Mouse (Mus musculus) heart, embryonic 15.5 days (tissue): ENCODE results near the gene Fam72a. TPM values are rescaled to one million over a fixed set of nuclear protein-coding genes. Genes with fewer than 3 reads are reported as not detected.
A peak's percentile ranks its signal among the peaks of the same experiment; 100 is the strongest.
"Not testable (repeated sequence)": the region's sequence is repeated elsewhere in the genome, so short reads cannot be mapped to it uniquely, and the experiment has no call there.

Experiments used
- ATAC-seq: fragments of 200-750 bp; cut with Nextera tagmentation; replicated peaks from 2 replicates; pipeline ENCODE4 v1.8.0; 2017; ENCODE audit warnings: low read depth, moderate TSS enrichment; ENCODE audit not compliant: insufficient number of reproducible peaks, insufficient read depth, low FRiP score
- H3K27ac ChIP-seq: fragments of 300-500 bp; sonication (generic); 2 replicates; pipeline ENCODE4 v1.5.1; 2015; ENCODE audit warnings: mild to moderate bottlenecking, inconsistent platforms
- H3K27me3 ChIP-seq: fragments of 300-500 bp; sonication (generic); 2 replicates; pipeline ENCODE4 v1.6.1; 2015; ENCODE audit warnings: inconsistent platforms
- H3K36me3 ChIP-seq: fragments of 300-500 bp; sonication (generic); 2 replicates; pipeline ENCODE4 v1.6.1; 2015; ENCODE audit warnings: mild to moderate bottlenecking, inconsistent platforms
- H3K4me1 ChIP-seq: fragments of 300-500 bp; sonication (generic); replicated peaks from 2 replicates; pipeline ENCODE4 v1.6.1; 2015; ENCODE audit warnings: inconsistent platforms
- H3K4me2 ChIP-seq: fragments of 300-500 bp; sonication (generic); 2 replicates; pipeline ENCODE4 v1.6.1; 2015; ENCODE audit warnings: inconsistent platforms, mild to moderate bottlenecking, moderate library complexity
- H3K4me3 ChIP-seq: fragments of 300-500 bp; sonication (generic); 2 replicates; pipeline ENCODE4 v1.5.1; 2015; ENCODE audit warnings: mild to moderate bottlenecking, inconsistent platforms
- H3K9ac ChIP-seq: fragments of 300-500 bp; sonication (generic); 2 replicates; pipeline ENCODE4 v1.6.1; 2015; ENCODE audit warnings: mild to moderate bottlenecking, inconsistent platforms
- H3K9me3 ChIP-seq: fragments of 300-500 bp; sonication (generic); replicated peaks from 2 replicates; pipeline ENCODE4 v1.6.1; 2016; ENCODE audit warnings: inconsistent platforms
- WGBS: fragments of 180-500 bp; shearing (Covaris S2); methylation state at CpG from one replicate; pipeline ENCODE4 v1.1.7; 2015; ENCODE audit warnings: mixed read lengths; 5-methylcytosine and 5-hydroxymethylcytosine counted together
- polyA plus RNA-seq: library from polyadenylated mRNA; unstranded; fragments of >200 nt; fragmentation: Nextera tagmentation; extraction: Ambion mirVana; gene quantifications from 2 replicates; pipeline ENCODE4 v1.2.1, GENCODE M21; 2015

The Fam72a gene
- polyA plus RNA-seq, 1 experiment from 2014 or later, result 2.7 TPM

DNA sequence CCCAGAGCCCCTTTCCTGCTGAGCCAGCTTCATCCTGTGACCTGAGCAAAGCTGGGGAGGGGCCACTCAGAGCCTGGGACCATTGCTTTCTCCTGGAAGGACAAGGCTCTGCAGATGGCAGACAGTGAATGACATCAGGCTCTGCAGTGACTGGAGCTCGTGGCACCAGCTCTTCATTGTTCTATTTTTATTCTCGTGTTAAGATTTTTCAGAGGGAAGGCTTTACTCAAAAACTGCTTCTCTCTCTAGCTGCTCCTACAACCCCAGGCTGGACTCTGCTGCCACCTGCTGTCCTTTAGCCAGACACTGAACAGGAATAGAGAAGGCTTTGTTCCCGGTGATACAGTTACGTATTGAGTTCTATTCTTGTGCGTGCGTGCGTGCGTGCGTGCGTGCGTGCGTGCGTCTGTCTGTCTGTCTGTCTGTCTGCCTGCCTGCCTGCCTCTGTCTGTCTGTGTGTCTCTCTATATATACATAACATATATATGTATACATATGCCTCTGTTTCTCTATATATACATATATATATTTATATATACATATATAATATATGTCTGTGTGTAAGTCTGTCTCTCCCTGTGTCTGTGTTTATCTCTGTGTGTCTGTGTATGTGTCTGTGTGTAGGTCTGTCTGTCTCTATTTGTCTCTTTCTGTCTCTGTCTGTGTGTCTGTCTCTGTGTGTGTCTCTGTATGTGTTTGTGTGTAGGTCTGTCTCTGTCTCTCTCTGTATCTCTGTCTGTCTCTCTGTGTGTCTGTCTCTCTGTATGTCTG is 27.5 kb downstream of the Fam72a start:
- H3K36me3 ChIP-seq, result no peaks in the 10 kb centered on the region
- ATAC-seq, result peak; percentile 92
- WGBS, result 5% methylated on average over 13 of the region's 13 CpGs
- peaks cover 4% of the 10 kb centered on the region for H3K4me1 ChIP-seq
- H3K9me3 ChIP-seq, result no peaks in the 10 kb centered on the region
- H3K9ac ChIP-seq, result peak overlapping the region; percentile 42
- peak overlapping the region; percentile 79 for H3K27ac ChIP-seq
- H3K4me3 ChIP-seq, result 0 out of 2 replicates have a peak overlapping the region, but pooled peaks have one; percentile 11
- no peaks in the 10 kb centered on the region for H3K27me3 ChIP-seq
- H3K4me2 ChIP-seq, result peak overlapping the region; percentile 50

DNA sequence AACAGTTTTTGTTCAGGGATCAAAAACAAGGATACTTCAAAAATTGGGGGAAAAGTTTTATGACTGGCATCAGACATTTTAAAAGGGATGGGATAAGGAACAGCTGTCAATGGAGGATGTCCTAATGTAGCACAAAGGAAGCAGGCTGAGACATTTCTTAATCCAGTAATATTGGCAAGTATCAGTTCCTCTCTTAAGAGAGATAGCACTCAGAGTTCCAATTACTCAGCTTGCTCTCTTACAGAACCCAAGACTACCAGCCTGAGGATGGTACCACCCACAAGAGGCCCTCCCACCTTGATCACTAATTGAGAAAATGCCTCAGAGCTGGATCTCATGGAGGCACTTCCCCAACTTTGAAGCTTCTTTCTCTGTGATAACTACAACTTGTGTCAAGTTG is 32.8 kb downstream of the Fam72a start:
- Histone ChIP-seq H3K9me3 (no peaks in the 10 kb centered on the region), H3K4me3 (no peak overlapping the region), H3K9ac (no peak overlapping the region), H3K27me3 (no peaks in the 10 kb centered on the region), H3K4me2 (no peak overlapping the region), H3K27ac (no peak overlapping the region), H3K36me3 (no peaks in the 10 kb centered on the region), H3K4me1 (0 out of 2 replicates have a peak, but pooled peaks cover 5% of the 10 kb centered on the region)
- no peak for ATAC-seq

DNA sequence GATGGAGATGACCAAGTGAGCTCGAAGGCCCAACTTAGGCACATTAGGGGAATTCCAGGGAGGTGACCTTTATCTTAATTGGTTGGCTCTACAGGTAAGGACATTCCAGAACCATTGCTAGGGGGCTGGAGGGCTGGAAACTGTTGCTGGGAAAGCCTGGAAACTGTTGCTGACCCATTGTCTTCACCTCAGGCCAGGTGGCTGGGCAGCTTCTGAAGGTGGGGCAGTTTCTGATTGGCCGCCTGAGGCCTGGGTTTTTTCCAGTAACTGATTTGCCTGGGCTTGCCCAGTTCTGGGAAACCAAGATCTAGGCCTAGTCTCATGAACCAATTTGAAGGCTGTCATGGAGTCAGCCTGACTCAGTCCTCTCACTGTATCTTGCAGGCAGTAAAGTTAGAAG is 34.4 kb downstream of the Fam72a start:
- H3K4me3 ChIP-seq, result no peak overlapping the region
- no peak overlapping the region for H3K9ac ChIP-seq
- H3K36me3 ChIP-seq, result no peaks in the 10 kb centered on the region
- 0 out of 2 replicates have a peak, but pooled peaks cover 5% of the 10 kb centered on the region for H3K4me1 ChIP-seq
- H3K27me3 ChIP-seq, result no peaks in the 10 kb centered on the region
- 84% methylated on average over 2 of the region's 2 CpGs for WGBS
- no peak for ATAC-seq
- H3K27ac ChIP-seq, result no peak overlapping the region
- no peaks in the 10 kb centered on the region for H3K9me3 ChIP-seq
- H3K4me2 ChIP-seq, result no peak overlapping the region

DNA sequence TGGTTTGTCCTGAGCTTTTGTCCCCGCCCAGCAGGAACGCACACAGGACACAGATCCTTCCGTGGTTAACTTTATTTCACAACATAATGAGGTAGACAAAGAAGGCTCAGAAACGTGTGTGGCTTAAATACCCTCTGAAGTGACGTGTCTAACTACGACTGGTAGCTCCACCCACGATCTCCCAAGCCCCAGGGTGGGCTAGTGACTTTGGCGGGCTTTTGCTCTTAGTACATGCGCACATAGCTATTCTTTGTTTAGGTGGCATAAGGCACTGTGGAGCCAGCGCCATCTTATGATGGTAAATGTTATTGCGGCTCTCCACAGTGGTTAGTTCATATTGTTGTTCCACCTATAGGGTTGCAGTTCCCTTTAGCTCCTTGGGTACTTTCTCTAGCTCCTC is 38.4 kb downstream of the Fam72a start:
- H3K4me1 ChIP-seq, H3K9me3 ChIP-seq, ATAC-seq, H3K36me3 ChIP-seq, H3K27ac ChIP-seq, H3K9ac ChIP-seq, H3K27me3 ChIP-seq, H3K4me3 ChIP-seq: not testable (repeated sequence)
- H3K4me2 ChIP-seq, result peak overlapping the region; percentile 37
- 40% methylated on average over 11 of the region's 11 CpGs for WGBS

DNA sequence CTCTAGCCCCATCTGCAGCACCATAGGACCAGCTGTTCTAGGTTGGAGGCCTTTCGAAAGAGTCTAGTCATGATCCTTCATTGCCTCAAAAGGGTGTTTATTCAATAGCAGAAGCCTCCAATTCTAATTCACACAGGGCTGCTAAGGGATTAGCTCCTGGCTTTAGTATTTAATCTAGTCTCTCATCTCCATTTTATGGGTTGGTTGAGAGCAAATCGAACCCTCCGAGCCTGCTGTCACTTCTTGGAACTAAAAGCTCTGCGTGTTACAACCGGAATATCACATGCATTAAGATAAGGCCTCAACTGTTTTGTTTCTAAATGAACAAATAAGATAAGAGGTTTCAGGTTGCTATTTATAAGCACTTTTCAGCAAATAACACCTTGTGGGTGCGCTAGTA is 42.0 kb downstream of the Fam72a start:
- no peak overlapping the region for H3K4me2 ChIP-seq
- H3K4me3 ChIP-seq, result no peak overlapping the region
- H3K9me3 ChIP-seq, result no peaks in the 10 kb centered on the region
- H3K9ac ChIP-seq, result no peak overlapping the region
- H3K27me3 ChIP-seq, result no peaks in the 10 kb centered on the region
- H3K36me3 ChIP-seq, result no peaks in the 10 kb centered on the region
- H3K27ac ChIP-seq, result no peak overlapping the region
- no peaks in the 10 kb centered on the region for H3K4me1 ChIP-seq
- 56% methylated on average over 6 of the region's 6 CpGs for WGBS
- ATAC-seq, result no peak

DNA sequence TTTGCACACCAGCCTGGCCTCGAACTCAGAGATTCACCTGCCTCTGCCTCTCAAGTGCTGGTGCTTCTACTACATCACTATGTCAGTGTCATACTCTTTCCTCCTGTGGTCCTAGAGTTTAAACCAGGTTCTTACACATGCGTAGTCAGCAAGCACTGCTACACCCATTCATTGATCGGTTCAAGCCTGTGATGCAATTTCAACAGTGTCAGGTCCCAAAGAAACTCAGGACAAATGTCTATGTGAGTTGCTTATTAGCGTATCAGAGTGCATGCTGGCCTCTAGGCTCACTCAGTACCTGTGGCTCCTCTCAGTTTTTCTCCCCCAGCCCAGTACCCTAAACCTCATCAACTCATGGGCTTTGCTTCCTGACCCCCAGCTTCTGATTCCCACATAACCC is 42.7 kb downstream of the Fam72a start:
- H3K4me2 ChIP-seq, result no peak overlapping the region
- H3K9me3 ChIP-seq, result no peaks in the 10 kb centered on the region
- no peak overlapping the region for H3K4me3 ChIP-seq
- 86% methylated on average over 4 of the region's 4 CpGs for WGBS
- no peaks in the 10 kb centered on the region for H3K27me3 ChIP-seq
- no peaks in the 10 kb centered on the region for H3K36me3 ChIP-seq
- no peak overlapping the region for H3K9ac ChIP-seq
- ATAC-seq, result no peak
- no peaks in the 10 kb centered on the region for H3K4me1 ChIP-seq
- no peak overlapping the region for H3K27ac ChIP-seq

DNA sequence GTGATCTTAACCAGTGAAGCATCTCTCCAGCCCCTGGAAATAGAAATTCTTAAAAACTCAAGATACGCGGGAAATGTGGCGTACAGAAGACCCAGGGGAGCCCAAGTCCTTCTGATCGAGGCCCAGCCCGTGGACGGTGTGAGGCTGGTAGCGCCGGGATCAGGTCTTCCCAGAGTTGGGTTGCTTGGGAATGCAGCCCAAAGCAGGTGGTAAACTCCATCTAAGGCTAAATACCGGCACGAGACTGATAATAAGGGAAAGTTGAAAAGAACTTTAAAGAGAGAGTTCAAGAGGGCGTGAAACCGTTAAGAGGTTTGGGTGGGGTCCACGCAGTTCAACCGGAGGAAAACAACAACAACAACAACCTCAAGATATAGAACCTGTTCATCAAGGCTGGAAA is 46.0 kb downstream of the Fam72a start:
- Histone ChIP-seq H3K4me1 (no peaks in the 10 kb centered on the region), H3K27me3 (no peaks in the 10 kb centered on the region), H3K4me2 (no peak overlapping the region), H3K36me3 (no peaks in the 10 kb centered on the region), H3K27ac (no peak overlapping the region), H3K9me3 (no peaks in the 10 kb centered on the region), H3K9ac (no peak overlapping the region), H3K4me3 (no peak overlapping the region)
- ATAC-seq, result 0 out of 2 replicates have a peak, but pooled peaks have one; percentile 72
- WGBS, result 88% methylated on average over 14 of the region's 14 CpGs

DNA sequence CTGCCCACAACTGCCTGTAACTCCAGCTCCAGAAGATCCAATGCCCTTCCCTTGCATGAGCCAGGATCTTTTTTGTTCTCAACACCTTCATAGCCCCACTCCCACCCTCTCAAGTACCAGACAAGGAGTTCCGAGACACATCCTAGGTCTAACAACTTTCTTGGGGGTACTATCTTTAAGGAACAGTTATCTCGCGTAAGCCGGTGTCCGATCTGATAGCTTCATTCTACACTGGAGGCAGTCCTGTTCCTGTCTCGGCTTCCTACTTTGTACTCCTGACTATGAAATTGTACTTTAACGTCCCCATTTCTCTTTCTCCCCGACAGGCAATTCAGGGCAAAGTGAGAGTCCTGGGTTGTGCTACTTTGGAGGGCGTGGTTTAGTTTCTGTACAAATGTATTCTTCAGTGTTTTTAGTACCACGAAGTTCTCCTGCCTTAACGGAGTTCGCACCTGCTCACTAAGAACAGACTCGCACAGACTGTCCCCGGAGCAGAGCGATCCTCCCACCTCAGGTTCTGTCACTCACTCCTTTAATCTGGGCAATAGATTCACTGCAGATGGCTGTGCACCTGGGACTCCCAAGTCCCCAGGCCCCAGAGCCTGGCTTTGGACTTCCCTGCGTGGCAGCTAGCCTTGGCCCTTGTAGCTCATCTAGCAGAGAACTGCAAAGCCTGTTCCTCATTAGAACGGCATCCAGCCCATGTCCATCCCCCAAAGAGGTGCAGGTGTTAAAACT is 51.4 kb downstream of the Fam72a start:
- Histone ChIP-seq H3K9me3 (no peaks in the 10 kb centered on the region), H3K27me3 (no peaks in the 10 kb centered on the region), H3K9ac (no peak overlapping the region), H3K36me3 (no peaks in the 10 kb centered on the region), H3K4me3 (no peak overlapping the region), H3K27ac (no peak overlapping the region), H3K4me2 (no peak overlapping the region), H3K4me1 (0 out of 2 replicates have a peak, but pooled peaks cover 3% of the 10 kb centered on the region)
- ATAC-seq, result no peak
- WGBS, result 78% methylated on average over 17 of the region's 17 CpGs

DNA sequence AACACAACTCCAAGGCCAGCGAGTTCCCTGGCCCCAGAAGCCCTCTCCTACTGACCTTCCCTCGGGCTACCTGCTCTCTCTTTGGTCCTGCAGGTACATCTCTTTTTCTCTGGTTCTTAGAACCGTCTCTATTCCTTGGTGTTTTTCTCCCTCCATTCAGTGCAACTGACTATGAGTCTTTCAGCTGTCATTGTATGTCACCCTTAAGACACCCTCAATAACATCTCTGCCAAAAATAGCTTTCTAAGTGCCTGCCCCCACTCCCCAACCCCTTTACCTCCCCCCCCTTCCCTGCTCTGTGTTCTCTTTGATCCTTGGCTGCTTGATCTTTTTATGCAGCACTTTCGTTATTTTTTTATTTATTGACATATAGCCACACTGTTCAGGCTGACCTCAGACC is 52.7 kb downstream of the Fam72a start:
- no peak overlapping the region for H3K27ac ChIP-seq
- H3K4me3 ChIP-seq, result no peak overlapping the region

DNA sequence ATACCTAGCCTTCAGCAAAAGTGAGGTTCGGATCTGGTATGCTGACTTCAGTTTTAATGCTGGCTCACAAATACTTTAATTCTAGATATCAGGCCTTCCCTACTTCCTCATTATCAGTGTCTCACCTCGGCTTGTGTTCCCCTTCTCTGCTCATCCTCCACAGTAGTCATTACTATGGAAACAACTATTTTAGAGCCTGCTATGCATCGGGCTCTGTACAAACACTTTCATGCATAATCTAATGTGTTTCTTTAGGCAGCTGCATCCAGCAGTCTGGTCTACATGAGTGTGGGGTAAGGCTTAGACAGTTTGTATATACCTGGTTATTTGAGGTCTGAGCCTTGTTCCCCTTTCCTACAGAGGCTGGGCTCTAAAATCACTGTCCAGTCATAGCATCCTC is 55.9 kb downstream of the Fam72a start:
- H3K27ac ChIP-seq, result no peak overlapping the region
- 78% methylated on average over 3 of the region's 3 CpGs for WGBS
- H3K36me3 ChIP-seq, result no peaks in the 10 kb centered on the region
- H3K9ac ChIP-seq, result no peak overlapping the region
- no peak overlapping the region for H3K4me2 ChIP-seq
- no peaks in the 10 kb centered on the region for H3K27me3 ChIP-seq
- H3K4me1 ChIP-seq, result peaks cover 8% of the 10 kb centered on the region; the same call in 1 of the 2 replicates
- H3K4me3 ChIP-seq, result no peak overlapping the region
- H3K9me3 ChIP-seq, result no peaks in the 10 kb centered on the region
- ATAC-seq, result no peak

More for the DNA sequence above, 52.7 kb downstream of the Fam72a start:
- no peak for ATAC-seq
- no peaks in the 10 kb centered on the region for H3K27me3 ChIP-seq
- 0 out of 2 replicates have a peak, but pooled peaks cover 3% of the 10 kb centered on the region for H3K4me1 ChIP-seq
- H3K36me3 ChIP-seq, result no peaks in the 10 kb centered on the region
- no peak overlapping the region for H3K4me2 ChIP-seq
- 38% methylated on average over 4 of the region's 4 CpGs for whole genome bisulfite sequencing
- H3K9ac ChIP-seq, result no peak overlapping the region
- H3K9me3 ChIP-seq, result no peaks in the 10 kb centered on the region

DNA sequence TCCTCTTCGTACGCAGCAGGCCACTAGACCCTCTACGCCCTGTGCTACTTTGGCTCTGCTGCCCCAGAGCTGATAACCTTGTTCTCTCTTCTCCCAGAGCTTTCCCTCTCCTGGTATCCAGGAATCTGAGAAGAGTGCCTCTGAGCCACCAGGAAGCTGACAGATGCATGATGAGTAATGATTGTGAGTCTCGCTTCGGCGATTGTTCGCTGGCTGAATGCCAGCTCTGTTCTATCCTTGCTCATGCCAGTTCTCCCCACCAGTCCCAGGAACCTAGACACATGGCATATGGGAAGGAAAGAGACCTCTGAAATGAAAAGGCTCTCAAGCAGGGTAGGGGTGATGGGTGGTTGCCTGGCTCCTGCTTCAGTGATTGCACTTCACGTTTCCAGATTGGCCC is 59.1 kb downstream of the Fam72a start:
- H3K4me1 ChIP-seq, result peaks cover 5% of the 10 kb centered on the region; the same call in 1 of the 2 replicates
- WGBS, result 24% methylated on average over 8 of the region's 8 CpGs
- H3K36me3 ChIP-seq, result no peaks in the 10 kb centered on the region
- no peaks in the 10 kb centered on the region for H3K27me3 ChIP-seq
- H3K4me2 ChIP-seq, result 0 out of 2 replicates have a peak overlapping the region, but pooled peaks have one; percentile 9
- H3K9me3 ChIP-seq, result no peaks in the 10 kb centered on the region
- H3K27ac ChIP-seq, result no peak overlapping the region
- H3K9ac ChIP-seq, result no peak overlapping the region
- no peak overlapping the region for H3K4me3 ChIP-seq
- ATAC-seq, result no peak
